Mouse (Mus musculus): ENCODE data around the gene Tm9sf3.
"Not testable (repeated sequence)": the region's sequence is repeated elsewhere in the genome, so short reads cannot be mapped to it uniquely, and the experiment has no call there.

Tm9sf3 gene

GRCm38 (mm10) chr19:41263630-41264295 is at the start of gene Tm9sf3:
TSS of gene Tm9sf3 (minus strand) at chr19:41263997.
- DNase-seq (ENCODE audit: low read depth in 1 of 2, low spot score in 2 of 2), result peak; percentile 59 to 77

DNA sequence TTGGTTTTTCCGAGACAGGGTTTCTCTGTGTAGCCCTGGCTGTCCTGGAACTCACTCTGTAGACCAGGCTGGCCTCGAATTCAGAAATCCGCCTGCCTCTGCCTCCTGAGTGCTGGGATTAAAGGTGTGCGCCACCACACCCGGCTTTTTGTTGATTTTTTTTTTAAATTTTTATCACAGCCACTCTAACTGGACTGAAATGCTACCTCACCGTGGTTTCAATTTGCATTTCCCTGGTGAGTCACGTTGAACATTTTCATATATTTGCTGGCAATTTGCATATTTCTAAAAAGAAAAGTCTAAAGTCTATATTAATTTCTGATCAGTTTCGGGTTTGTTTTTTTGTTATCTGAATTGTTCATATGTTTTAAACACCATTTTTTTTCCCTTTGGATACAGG is 48.8 kb upstream of the Tm9sf3 start:
- not testable (repeated sequence) for DNase-seq (ENCODE audit: low read depth in 1 of 2, low spot score in 2 of 2)

DNA sequence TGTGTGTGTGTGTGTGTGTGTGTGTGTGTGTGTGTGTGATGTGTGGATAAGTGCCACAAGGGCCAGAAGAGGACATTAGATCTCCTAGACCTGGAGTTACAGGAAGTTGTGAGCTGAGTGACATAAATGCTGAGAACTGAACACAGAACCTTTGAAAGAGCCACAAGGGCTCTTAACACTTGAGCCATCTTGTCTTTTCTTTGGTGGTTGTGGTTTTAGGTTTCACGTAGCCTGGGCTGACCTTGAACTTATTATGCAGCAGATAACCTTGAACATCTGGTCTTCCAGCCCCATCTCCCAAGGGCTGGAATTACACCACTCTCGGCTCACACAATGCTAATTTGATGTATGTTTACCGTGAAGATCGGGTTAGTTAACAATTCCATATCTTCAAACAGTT is 48.2 kb upstream of the Tm9sf3 start:
- no peak for DNase-seq (ENCODE audit: low read depth in 1 of 2, low spot score in 2 of 2)

- DNase-seq (ENCODE audit: low read depth in 1 of 2, low spot score in 2 of 2), result no peak
Measured at GRCm38 (mm10) chr19:41310971-41311703, 47.3 kb upstream of the Tm9sf3 start.

DNA sequence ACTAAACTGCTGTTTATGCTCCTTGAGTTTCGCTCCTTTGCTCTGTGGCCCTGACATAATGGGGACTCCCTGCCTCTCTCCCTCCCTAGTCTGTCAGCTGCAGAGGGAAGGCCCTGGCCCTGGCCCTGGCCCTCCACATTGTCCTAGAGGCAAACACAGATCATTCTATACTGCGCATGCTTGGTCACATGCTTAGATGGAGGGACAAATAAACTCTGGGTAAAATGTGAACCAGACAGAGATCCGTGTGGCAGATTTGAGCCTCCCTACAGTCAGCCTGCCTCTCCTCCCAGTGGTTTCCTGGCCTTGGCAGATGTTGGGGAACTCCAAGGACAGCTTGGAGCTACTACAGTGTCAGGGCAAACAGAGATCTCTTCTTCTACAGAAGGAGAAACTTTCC is 40.1 kb upstream of the Tm9sf3 start:
- DNase-seq (ENCODE audit: low read depth in 1 of 2, low spot score in 2 of 2), result no peak

DNA sequence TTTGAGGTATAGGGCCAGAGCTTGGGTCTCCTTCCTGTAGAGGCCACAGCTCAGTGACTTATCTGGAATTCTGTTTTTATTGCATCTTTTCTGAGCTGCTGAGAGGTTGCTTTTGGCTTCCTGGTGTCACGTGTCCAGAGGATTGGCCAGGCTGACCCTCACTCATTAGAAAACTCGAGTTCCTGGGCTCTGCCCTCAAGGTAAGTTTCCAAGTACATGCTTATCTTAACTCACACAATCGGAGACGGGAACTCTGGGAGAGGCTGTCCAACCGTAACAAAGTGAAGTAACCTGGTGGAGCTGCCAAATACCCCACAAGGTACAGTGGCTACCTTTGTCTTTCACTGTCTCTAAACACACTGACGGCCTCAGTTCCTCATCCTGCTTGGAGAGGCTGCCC is 39.6 kb upstream of the Tm9sf3 start:
- no peak for DNase-seq (ENCODE audit: low read depth in 1 of 2, low spot score in 2 of 2)

- no peak for DNase-seq (ENCODE audit: low read depth in 1 of 2, low spot score in 2 of 2)
Measured at GRCm38 (mm10) chr19:41301856-41302255, 38.1 kb upstream of the Tm9sf3 start.

- no peak for DNase-seq (ENCODE audit: low read depth in 1 of 2, low spot score in 2 of 2)
Measured at GRCm38 (mm10) chr19:41299446-41299845, 35.6 kb upstream of the Tm9sf3 start.

DNA sequence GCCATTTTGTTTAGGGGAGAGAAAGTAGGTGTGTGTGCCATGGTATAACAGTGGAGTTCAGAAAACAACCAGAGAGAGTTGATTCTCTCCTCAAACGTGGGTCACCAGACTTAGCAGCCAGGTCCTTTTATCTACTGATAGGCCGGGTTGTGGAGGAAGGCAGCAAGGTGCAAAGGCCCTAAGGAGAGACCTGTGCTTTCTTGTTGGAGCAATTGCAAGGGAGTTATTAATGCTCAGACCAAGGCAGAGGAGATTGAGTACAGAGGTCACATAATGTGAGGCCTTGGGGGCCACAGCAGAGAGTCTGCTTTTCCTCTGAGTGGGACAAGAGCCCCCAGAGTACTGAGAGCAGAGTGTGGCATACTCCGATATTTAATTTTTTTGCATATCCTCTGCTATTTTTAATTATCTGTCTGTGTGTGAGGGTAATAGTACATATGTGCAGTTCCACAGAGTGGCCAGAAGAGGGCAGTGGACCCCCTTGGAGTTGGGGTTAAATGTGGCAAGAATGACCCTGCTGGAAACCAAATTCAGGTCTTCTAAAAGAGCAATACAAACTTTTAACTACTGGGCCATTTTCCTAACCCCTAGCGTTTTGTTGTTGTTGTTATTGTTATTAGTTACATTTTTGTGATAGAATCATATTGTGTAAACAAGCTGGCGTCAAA is 27.3 kb upstream of the Tm9sf3 start:
- DNase-seq (ENCODE audit: low read depth in 1 of 2, low spot score in 2 of 2), result no peak

DNA sequence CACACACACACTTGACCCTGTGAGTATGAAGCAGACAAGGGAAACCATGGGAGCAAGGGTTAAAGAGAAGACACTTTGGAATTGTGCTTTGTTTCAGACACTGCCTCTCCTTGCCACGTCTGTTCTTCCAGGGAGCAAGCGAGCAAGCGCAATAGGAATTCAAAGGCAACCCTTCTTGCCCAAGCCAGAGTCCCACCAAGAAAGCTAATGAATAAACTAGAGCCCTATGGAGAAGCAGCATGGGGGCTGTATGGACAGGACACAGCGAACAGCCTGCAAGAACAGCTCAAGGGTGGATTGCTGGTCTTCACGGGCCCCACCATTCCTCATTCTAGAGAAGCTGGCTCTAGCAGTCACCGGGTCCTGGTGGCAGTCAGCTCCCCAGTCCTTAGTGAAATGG is 24.8 kb upstream of the Tm9sf3 start:
- DNase-seq (ENCODE audit: low read depth in 1 of 2, low spot score in 2 of 2), result no peak

GRCm38 (mm10) chr19:41287224-41287623 is 23.4 kb upstream of the Tm9sf3 start:
- no peak for DNase-seq (ENCODE audit: low read depth in 1 of 2, low spot score in 2 of 2)

DNA sequence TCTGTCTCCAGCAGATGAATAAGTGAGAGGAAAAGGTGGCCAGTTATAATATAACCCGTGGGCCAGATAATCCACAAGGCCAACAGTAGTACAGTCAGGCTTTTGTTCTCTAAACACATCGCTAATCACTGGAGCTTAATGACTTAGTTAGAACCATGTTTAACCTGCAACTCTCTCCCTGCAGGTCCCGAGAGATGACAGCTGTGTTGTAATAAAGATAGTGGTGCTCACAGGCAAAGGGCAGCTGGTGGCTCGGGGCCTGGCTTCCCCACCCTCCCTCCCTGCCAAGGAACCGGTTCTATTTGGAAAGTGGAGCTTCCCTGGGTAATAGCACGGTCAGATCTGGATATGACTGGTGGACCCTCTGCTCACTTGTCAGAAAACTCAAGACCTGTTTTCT is 20.7 kb upstream of the Tm9sf3 start:
- DNase-seq (ENCODE audit: low read depth in 1 of 2, low spot score in 2 of 2), result no peak

DNA sequence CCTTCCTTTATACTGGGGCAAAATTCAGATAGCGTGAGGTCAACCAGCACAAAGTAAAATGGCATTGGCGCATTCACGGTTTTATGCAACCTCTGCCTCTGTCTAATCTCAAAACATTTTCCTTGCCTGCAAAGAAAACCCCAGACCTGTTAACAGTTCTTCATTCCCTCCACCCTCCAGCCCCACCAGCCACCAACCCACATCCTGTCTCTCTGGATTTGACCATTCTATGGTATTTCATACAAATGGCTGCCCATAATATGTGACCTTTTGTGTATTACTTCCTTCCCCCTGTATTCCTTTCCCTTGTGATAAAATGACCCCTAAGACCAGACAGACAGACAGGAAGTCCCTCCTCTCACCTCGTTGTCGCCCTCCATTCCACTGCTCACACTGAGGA is 18.9 kb upstream of the Tm9sf3 start:
- no peak for DNase-seq (ENCODE audit: low read depth in 1 of 2, low spot score in 2 of 2)

DNA sequence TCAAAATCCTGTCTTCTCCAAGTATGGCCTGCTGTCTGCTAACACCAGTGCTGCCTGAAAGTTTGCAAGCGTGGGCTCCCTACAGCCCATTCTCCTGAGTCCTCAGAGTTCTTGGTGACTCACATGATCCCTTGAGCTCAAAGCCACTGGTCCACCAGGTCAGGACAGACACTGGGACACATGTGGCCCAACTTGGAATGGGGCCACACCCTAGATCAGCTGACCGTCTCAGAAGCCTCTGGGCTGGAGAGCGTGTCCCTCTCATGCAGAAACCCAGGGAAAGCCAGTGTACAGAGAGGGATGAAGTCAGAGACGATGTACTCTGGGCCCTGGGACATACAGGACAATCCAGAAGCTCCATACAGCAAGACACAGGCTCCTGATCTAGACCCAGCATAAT is 18.4 kb upstream of the Tm9sf3 start:
- no peak for DNase-seq (ENCODE audit: low read depth in 1 of 2, low spot score in 2 of 2)

- DNase-seq (ENCODE audit: low read depth in 1 of 2, low spot score in 2 of 2), result no peak
Measured at GRCm38 (mm10) chr19:41279724-41280244, 16.0 kb upstream of the Tm9sf3 start.

DNA sequence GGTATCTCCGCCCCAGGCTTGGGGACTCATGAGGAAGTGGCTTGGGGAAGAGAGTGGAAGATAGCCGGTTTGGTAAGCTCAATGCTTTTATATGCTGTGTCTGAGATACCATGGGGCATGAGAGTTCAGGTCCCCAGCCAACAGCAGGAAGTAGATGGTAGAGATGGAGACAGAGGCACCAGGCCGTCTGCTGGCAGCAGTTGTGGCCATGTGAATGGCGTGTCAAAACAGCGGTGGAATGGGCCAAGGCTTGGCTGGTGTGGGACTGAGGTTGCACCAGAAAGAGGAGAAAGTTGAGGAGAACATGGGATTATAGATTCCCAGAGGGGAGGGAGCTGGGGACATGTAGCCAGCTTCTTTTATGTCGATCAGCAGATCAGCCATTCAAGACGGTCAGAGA is 14.8 kb upstream of the Tm9sf3 start:
- no peak for DNase-seq (ENCODE audit: low read depth in 1 of 2, low spot score in 2 of 2)

DNA sequence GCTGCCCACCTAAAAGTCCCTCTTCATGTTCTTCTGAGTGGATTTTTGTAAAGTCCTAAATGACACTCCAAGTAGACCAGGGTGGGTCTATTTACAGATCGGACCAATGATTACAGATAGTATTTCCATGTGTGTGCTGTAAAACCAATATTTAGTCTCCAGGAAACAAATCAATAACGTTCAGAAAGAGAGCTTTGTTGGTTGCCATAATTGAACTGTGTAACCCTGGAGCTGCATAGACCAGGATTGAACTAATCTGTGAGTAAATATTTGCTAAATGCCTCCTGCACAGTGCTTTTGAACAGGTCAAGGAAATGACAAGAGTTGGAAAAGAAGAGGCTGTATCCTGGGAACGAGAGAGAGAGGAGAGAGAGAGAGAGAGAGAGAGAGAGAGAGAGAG is 11.8 kb upstream of the Tm9sf3 start:
- no peak for DNase-seq (ENCODE audit: low read depth in 1 of 2, low spot score in 2 of 2)

GRCm38 (mm10) chr19:41270906-41271305 is 7.1 kb upstream of the Tm9sf3 start:
- DNase-seq (ENCODE audit: low read depth in 1 of 2, low spot score in 2 of 2), result no peak

DNA sequence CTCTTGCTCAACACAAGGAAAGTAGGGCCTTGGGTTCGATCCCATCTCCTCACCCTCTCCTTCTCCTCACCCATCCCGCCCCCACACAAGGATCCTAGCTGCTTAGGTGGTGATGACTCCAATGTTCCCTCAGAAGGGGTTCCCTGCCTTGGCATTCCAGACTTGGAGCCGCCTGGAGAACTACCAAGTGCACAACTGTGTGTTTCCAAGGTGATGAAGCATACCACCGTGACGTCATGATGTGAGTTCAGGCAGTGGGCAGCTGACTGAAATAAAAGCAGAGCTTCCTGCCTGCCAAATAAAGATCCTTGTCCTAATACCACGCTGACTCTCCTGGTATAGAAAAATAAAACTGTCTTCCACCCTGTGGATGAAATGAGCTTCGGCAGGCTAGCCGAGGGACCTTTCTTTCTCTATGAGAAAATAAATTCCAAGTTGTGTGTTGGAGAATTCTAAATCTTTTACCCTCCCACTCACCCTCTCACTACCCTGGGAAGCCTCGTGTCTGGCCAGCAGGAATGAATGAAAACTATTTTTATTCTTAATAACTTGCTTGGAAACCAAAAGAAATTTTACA is 6.4 kb upstream of the Tm9sf3 start:
- DNase-seq (ENCODE audit: low read depth in 1 of 2, low spot score in 2 of 2), result no peak

- DNase-seq (ENCODE audit: low read depth in 1 of 2, low spot score in 2 of 2), result no peak
Measured at GRCm38 (mm10) chr19:41266251-41266901, 2.6 kb upstream of the Tm9sf3 start.

DNA sequence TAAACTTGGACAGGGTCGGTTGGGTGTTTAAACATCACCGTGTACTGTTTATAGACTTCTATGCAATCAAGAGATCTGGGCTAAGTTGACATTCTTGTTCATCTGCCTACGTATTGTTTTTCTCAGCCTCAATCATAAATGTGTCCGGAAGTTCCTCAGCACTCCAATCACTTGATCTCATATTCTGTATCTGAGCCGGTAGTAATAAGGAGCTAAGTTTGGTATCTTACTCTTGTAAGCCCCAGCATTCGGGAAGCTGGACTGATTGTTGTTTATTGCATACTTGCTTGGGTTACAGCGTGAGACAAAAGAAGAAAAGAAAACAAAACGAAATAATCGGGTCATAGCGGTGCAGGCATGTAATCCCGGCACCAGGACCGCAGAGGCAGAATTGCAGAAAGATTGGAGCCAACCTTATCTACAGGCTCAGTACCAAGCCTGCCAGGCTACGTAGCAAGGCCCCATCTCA is 568 bp upstream of the Tm9sf3 start:
- no peak for DNase-seq (ENCODE audit: low read depth in 1 of 2, low spot score in 2 of 2)

Measured in monocyte, adult 2 months (primary cell).